Mouse (Mus musculus) c-Kit-positive CD71-positive TER-119-negative erythroid progenitor cells, embryonic 14.5 days (primary cell): ENCODE data around the gene Sult4a1.

Experiments used
- DNase-seq: peaks from one replicate; pipeline ENCODE4 v3.0.0-alpha.2; 2013; ENCODE audit warnings: low read depth

Gene Sult4a1

GRCm38 (mm10) chr15:84096051-84096450 is 9.5 kb downstream of the Sult4a1 start:
- DNase-seq: no peak

- no peak for DNase-seq
Measured at GRCm38 (mm10) chr15:84094921-84095320, 10.6 kb downstream of the Sult4a1 start.

DNA sequence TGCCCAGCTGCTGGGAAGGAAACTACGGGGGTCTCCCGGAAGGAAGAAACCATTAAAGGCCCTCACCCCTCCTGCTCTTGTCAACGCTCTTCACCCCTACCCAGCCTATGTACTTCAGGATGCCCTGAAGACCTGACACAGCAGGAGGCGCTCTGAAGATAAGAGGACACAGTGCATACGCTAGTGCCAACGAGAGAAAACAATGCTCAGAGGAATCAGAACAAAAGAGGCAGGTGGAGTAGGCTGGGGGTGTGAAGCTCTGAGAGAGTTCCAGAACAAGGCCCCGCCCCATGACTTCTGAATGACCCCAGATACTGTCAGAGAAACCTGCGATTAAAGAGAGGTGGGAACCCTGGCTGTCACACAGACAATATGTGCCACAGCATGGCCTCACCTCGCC is 18.8 kb downstream of the Sult4a1 start:
- DNase-seq: no peak

- no peak for DNase-seq
Measured at GRCm38 (mm10) chr15:84086364-84086763, 19.2 kb downstream of the Sult4a1 start.

GRCm38 (mm10) chr15:84080069-84080468 is 25.5 kb downstream of the Sult4a1 start:
- no peak for DNase-seq

GRCm38 (mm10) chr15:84079519-84079918 is 26.0 kb downstream of the Sult4a1 start:
- DNase-seq: no peak

DNA sequence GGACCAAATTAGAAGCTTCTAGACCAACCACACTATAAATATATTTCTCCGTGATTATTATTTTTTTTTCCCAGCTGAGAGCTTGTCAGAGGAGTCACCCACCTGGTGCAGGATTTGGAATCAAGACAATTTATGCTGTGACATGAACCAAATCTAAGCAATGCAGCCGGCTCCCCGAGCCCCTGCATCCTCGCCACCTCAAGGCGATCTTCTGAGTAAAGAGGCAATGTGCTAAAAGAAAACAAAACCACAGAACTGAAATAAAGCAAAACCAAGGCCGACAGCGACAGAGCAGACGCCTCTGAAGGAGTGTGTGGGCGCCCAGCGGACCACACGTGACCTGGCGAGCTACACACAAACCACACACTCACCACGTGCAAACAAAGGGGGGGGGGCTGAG is 26.9 kb downstream of the Sult4a1 start:
- DNase-seq: no peak

GRCm38 (mm10) chr15:84077151-84077550 is 28.4 kb downstream of the Sult4a1 start:
- no peak for DNase-seq

DNA sequence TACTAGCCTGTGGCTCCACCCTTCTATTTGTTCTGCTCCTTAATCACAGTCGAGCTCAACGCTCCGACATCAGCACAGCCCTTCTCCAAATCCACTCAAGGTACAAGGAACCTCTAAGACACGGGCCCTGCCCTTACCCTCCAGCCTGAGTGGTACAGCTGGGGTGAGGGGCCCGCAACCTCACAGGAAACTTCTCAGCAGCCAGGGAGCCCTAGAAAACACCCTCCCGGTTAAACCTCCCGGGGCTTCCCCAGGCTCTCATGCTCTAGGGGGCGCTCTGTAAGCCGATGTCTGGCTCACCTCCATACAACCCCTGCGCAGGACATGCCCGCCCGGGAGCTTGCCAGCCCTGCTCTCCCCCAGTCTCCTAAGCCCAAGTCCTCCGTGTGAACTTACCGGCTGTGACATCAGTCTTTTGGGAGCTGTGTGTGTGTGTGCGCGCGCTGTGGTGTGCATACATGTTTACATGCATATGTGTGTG is 30.8 kb downstream of the Sult4a1 start:
- DNase-seq: no peak

GRCm38 (mm10) chr15:84073911-84074704 is 31.4 kb downstream of the Sult4a1 start:
- peak; percentile 31 for DNase-seq

- no peak for DNase-seq
Measured at GRCm38 (mm10) chr15:84073058-84073457, 32.5 kb downstream of the Sult4a1 start.

GRCm38 (mm10) chr15:84072226-84072625 is 33.3 kb downstream of the Sult4a1 start:
- peak; percentile 4 for DNase-seq

DNA sequence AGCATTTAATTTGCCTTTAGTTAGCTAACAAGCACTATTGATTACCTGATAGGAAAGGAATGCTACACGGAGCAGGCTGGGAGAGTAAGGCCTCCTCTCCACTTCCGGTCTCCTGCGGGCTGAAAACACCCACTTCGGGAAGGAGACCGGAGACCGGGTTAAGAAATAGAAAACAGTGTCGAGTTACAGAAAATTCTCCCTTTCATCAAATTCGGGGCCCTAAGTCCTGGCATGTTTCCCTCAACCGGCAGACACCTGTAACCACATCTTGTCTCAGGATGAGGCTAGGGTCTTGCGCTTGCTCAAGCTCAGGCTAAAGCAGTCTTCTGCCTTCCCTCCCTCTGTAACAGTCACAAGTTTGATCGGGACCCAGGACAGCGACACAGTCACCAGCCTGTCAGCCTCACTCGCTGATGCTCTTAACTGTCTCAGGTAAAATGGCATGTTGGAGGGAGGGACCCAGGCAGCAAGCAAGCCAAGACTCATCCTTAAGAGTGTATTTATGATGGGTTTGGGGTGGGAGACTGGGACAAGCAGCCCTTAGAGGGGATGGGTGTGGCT is 35.4 kb downstream of the Sult4a1 start:
- no peak for DNase-seq

- DNase-seq: no peak
Measured at GRCm38 (mm10) chr15:84069455-84070050, 36.0 kb downstream of the Sult4a1 start.

DNA sequence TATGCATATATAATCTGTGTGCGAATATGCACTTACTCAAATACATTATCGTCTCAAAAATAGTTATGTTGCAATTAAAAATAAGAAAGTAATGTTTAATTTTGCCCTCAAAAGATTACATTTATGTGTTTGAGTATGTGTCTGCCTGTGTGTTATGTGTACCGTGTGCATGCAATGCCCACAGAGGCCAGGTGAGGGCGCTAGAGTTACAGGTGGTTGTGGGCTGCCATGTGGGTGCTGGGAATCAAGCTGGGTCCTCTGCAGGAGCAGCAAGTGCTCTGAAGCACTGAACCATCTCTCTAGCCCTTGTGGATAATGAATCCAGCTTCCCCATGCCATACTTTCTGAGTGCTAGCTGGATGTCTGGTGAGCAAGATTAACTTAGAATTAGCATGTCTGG is 39.9 kb downstream of the Sult4a1 start:
- no peak for DNase-seq

DNA sequence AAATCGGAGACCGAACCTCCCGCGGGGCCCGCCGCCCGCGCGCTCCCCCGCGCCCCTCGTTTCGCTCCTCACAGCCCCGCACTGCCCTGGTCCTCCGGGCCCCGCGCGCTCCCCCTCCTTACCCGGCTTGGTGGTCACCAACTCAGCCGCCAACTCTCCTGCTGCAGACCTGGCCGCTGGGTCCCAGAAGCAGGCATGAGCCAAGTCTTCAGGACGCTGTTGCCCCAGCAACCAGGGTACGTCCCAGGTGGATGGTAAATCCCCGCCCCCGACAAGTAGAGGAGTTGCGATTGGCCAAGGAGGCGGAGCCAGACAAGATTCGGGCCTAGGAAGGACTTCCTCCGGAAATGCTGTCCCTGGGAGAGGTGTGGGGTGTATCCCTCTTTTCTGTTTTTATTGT is 40.4 kb downstream of the Sult4a1 start, which contains the start of gene Efcab6:
TSS of gene Efcab6 (minus strand) at position 240 of the 400 bp plus-strand sequence.
- no peak for DNase-seq

GRCm38 (mm10) chr15:84058841-84059240 is 46.7 kb downstream of the Sult4a1 start:
- no peak for DNase-seq

DNA sequence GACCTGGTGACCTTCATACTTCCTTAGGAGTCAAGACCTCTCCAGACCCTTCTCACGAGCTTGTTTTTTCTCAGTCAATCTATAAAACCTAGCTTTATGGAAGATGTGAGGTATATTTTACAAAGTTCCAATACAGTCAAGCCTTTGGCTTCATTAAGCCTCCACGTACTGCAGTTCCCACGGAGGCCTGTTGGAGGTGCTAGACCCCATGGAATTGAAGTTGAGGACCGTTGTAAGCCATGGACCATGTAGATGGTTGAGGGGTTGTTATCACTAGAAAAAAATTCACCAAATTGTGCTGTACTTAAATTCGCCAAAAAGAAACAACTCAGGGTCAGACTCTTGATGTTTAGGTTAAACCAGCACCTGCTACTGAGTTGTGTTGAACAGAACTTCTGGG is 49.5 kb downstream of the Sult4a1 start:
- no peak for DNase-seq

- peak; percentile 15 for DNase-seq
Measured at GRCm38 (mm10) chr15:84053859-84054258, 51.7 kb downstream of the Sult4a1 start.

DNA sequence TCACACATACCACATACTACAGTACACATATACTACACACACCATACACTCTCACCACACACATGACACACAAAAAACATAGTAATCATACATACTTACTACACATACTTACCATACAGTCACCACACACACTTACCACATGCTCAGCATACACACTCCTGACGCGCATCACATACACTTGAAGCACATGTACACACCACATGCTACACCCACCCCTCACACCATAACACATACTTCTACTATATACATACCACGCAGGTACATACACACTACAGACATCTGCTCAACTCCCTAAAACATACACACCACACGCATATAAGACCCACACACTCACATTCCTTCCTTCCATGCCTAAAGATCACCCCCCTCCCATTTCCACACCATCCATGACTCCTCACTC is 52.3 kb downstream of the Sult4a1 start:
- DNase-seq: no peak

GRCm38 (mm10) chr15:84052390-84052789 is 53.2 kb downstream of the Sult4a1 start:
- DNase-seq: no peak

DNA sequence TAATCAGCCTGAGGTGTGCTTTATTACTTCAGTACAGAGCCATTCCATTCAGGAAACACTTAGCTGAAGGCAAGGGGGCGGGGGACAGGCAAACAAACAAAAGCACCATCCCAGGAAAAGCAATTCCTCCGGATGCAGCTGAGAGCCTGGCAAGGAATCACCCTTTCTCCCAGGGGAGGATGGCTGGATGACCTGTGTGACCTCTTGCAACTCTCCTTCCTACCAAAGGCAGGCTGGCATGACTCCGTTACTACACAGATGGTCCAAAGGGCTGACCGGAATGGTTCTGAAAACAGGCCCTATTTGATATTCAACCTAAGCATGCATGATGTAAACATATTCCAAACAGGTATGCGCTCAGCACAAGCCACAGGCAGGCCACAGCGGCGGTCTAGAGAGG is 56.0 kb downstream of the Sult4a1 start:
- DNase-seq: no peak

DNA sequence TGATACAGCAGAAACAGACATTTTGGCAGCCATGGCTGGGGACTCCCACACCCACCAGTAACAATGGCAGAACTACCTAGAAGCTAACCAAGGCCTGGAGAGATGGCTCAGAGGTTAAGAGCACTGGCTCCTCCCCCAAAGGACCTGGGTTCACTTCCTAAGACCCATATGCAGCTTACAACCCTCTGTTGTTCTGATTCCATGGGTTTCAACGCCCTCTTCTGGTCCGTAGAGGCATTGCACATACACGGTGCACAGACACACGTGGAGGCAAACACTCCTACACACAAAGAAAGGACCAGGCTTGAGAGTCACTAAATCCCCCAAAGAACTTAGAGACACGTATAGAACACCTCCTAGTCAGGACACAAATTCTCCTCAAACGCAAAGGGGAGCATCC is 60.0 kb downstream of the Sult4a1 start:
- DNase-seq: no peak
